Mouse (Mus musculus) heart, embryonic 15.5 days (tissue): Measurements from ENCODE around the gene Tex11. TPM values are rescaled to one million over a fixed set of nuclear protein-coding genes. Genes with fewer than 3 reads are reported as not detected.

Source experiments
- polyA plus RNA-seq: library from polyadenylated mRNA; unstranded; fragments of >200 nt; fragmentation: Nextera tagmentation; extraction: Ambion mirVana; gene quantifications from 2 replicates; pipeline ENCODE4 v1.2.1, GENCODE M21; 2015

Tex11 gene
- polyA plus RNA-seq, 1 experiment from 2014 or later = 0.45 TPM

Other genes with a start within 250 kb of the Tex11 start
- gene Slc7a3, start 26.4 kb upstream of the Tex11 start, polyA plus RNA-seq = 0.26 and 0.80 TPM in 2 replicates
- gene Snx12, start 162.9 kb upstream of the Tex11 start, polyA plus RNA-seq = 34.3 and 39.7 TPM in 2 replicates
- gene Foxo4, start 194.9 kb upstream of the Tex11 start, polyA plus RNA-seq = 1.4 and 1.9 TPM in 2 replicates
- not detected in 2 replicates for gene Gm614, start 204.3 kb upstream of the Tex11 start, polyA plus RNA-seq
- gene Il2rg, start 208.6 kb upstream of the Tex11 start, polyA plus RNA-seq = 17.3 and 31.0 TPM in 2 replicates
- gene Gm20489, start 209.4 kb upstream of the Tex11 start, polyA plus RNA-seq = not detected in 2 replicates
- gene Med12, start 214.4 kb upstream of the Tex11 start, polyA plus RNA-seq = 17.0 and 24.2 TPM in 2 replicates
- 1.7 and 3.3 TPM in 2 replicates for gene Nlgn3, start 239.5 kb upstream of the Tex11 start, polyA plus RNA-seq